Mouse (Mus musculus) lung, embryonic 16.5 days (tissue): ENCODE results near the gene Clec3b. TPM values are rescaled to one million over a fixed set of nuclear protein-coding genes. Genes with fewer than 3 reads are reported as not detected.

Experiments
- ATAC-seq: fragments of 200-750 bp; cut with Nextera tagmentation; 2 replicates; pipeline ENCODE4 v1.8.0; 2017; ENCODE audit warnings: low read depth, mild to moderate bottlenecking, moderate library complexity
- H3K27ac ChIP-seq: fragments of 300-500 bp; sonication (generic); 2 replicates; pipeline ENCODE4 v1.5.1; 2014; ENCODE audit warnings: mild to moderate bottlenecking, control low read depth, low read length
- H3K27me3 ChIP-seq: fragments of 300-500 bp; sonication (generic); 2 replicates; pipeline ENCODE4 v1.6.1; 2014; ENCODE audit warnings: low read depth, low read length, mixed read lengths; ENCODE audit not compliant: control insufficient read depth, insufficient read depth
- H3K36me3 ChIP-seq: fragments of 300-500 bp; sonication (generic); 2 replicates; pipeline ENCODE4 v1.6.1; 2014; ENCODE audit warnings: low read length; ENCODE audit not compliant: control insufficient read depth, insufficient read depth
- H3K4me1 ChIP-seq: fragments of 300-500 bp; sonication (generic); replicated peaks from 2 replicates; pipeline ENCODE4 v1.6.1; 2014; ENCODE audit warnings: low read length, mixed read lengths; ENCODE audit not compliant: control insufficient read depth, insufficient read depth
- H3K4me2 ChIP-seq: fragments of 300-500 bp; sonication (generic); 2 replicates; pipeline ENCODE4 v1.6.1; 2014; ENCODE audit warnings: low read depth, low read length, control low read depth
- H3K4me3 ChIP-seq: fragments of 300-500 bp; sonication (generic); 2 replicates; pipeline ENCODE4 v1.5.1; 2014; ENCODE audit warnings: mild to moderate bottlenecking, low read length, control low read depth
- H3K9ac ChIP-seq: fragments of 300-500 bp; sonication (generic); 2 replicates; pipeline ENCODE4 v1.6.1; 2014; ENCODE audit warnings: low read length, control low read depth
- H3K9me3 ChIP-seq: fragments of 300-500 bp; sonication (generic); 2 replicates; pipeline ENCODE4 v1.6.1; 2016; ENCODE audit warnings: low read length; ENCODE audit not compliant: control insufficient read depth
- WGBS: fragments of 180-500 bp; shearing (Covaris S2); extraction: QIAGEN DNeasy Blood & Tissue Kit; methylation state at CpG from one replicate; pipeline ENCODE4 v1.1.7; 2014; 5-methylcytosine and 5-hydroxymethylcytosine counted together
- polyA plus RNA-seq: library from polyadenylated mRNA; unstranded; fragments of >200 nt; fragmentation: Nextera tagmentation; extraction: Ambion mirVana; gene quantifications from 2 replicates; pipeline ENCODE4 v1.2.1, GENCODE M21; 2015

The Clec3b gene
- polyA plus RNA-seq, 1 experiment from 2014 or later: 3.1 TPM

- Histone ChIP-seq H3K4me1 (no peaks in the 10 kb centered on the region), H3K36me3 (peaks cover 30% of the 10 kb centered on the region), H3K9me3 (no peaks in the 10 kb centered on the region), H3K27me3 (no peaks in the 10 kb centered on the region), H3K27ac (no peak overlapping the region), H3K4me3 (no peak overlapping the region), H3K4me2 (no peak overlapping the region), H3K9ac (no peak overlapping the region)
- WGBS: 83% methylated on average over 3 of the region's 3 CpGs
- ATAC-seq: no peak
Observed at GRCm38 (mm10) chr9:123123017-123123416, 27.7 kb upstream of the Clec3b start.

GRCm38 (mm10) chr9:123123571-123124412, 27.0 kb upstream of the Clec3b start:
- H3K9ac ChIP-seq: no peak overlapping the region
- H3K36me3 ChIP-seq: peaks cover 29% of the 10 kb centered on the region
- H3K27me3 ChIP-seq: no peaks in the 10 kb centered on the region
- H3K4me1 ChIP-seq: no peaks in the 10 kb centered on the region
- H3K9me3 ChIP-seq: no peaks in the 10 kb centered on the region
- 0 out of 2 replicates have a peak, but pooled peaks have one; percentile 7 for ATAC-seq
- no peak overlapping the region for H3K4me3 ChIP-seq
- no peak overlapping the region for H3K27ac ChIP-seq
- H3K4me2 ChIP-seq: no peak overlapping the region
- 94% methylated on average over 6 of the region's 6 CpGs for WGBS

DNA sequence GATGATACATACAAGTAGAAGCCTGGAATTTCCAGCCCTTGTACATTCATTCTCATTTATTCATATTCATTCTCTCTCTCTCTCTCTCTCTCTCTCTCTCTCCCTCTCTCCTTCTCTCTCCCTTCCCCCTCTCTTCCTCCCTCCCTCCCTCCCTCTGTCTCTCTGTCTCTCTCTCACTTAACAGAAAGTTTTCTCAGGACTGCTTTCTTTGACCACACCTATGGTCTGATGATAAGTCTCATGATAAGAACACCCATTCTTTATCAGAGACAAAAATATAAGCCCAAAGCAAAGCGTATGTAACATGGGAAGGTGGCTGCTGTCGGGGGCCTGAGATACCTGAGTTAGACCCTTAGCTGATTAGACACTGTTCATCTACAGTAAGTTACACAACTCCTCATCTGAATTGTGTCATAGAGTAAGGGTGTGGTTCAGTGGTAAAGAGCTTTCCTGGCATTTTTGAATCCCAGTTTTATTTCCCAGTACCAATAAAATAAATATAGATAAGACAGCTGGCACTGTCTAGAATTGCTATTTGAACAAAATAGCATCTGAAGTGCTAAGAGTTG, 26.2 kb upstream of the Clec3b start:
- Histone ChIP-seq H3K4me3 (no peak overlapping the region), H3K27me3 (no peaks in the 10 kb centered on the region), H3K4me2 (no peak overlapping the region), H3K36me3 (peaks cover 24% of the 10 kb centered on the region), H3K27ac (no peak overlapping the region), H3K4me1 (no peaks in the 10 kb centered on the region), H3K9me3 (no peaks in the 10 kb centered on the region), H3K9ac (no peak overlapping the region)
- no peak for ATAC-seq
- WGBS: 99% methylated on average over 2 of the region's 2 CpGs

DNA sequence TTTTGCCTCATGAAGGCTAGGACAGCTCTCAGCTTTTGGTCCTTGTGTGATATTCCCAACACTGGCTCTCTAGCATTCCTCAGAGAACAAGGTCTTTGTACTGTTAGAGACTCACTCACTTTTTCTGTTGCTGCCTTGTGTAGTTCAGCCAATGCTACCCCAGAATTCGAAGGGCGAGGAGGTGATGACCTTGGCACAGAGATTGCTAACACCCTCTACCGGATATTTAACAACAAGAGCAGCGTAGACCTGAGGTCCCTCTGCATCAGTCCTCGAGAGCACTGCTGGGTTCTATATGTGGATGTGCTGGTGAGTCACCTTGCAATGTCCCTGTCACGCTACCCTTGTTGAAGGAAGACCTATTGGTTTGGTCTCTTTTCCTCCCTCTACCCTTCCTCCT, 23.1 kb upstream of the Clec3b start:
- Histone ChIP-seq H3K4me2 (no peak overlapping the region), H3K27ac (no peak overlapping the region), H3K9me3 (no peaks in the 10 kb centered on the region), H3K4me3 (no peak overlapping the region), H3K9ac (no peak overlapping the region), H3K27me3 (no peaks in the 10 kb centered on the region), H3K36me3 (peaks cover 35% of the 10 kb centered on the region), H3K4me1 (no peaks in the 10 kb centered on the region)
- ATAC-seq: no peak
- WGBS: 95% methylated on average over 6 of the region's 6 CpGs

- Histone ChIP-seq H3K4me1 (no peaks in the 10 kb centered on the region), H3K4me3 (no peak overlapping the region), H3K9ac (no peak overlapping the region), H3K9me3 (no peaks in the 10 kb centered on the region), H3K27ac (no peak overlapping the region), H3K27me3 (no peaks in the 10 kb centered on the region), H3K4me2 (no peak overlapping the region), H3K36me3 (peaks cover 64% of the 10 kb centered on the region)
- WGBS: 86% methylated on average over 3 of the region's 3 CpGs
- no peak for ATAC-seq
Observed at GRCm38 (mm10) chr9:123132994-123133393, 17.8 kb upstream of the Clec3b start.

- WGBS: 76% methylated on average over 7 of the region's 7 CpGs
- no peak overlapping the region for H3K27ac ChIP-seq
- H3K36me3 ChIP-seq: peaks cover 46% of the 10 kb centered on the region
- no peak overlapping the region for H3K9ac ChIP-seq
- no peak overlapping the region for H3K4me3 ChIP-seq
- H3K4me1 ChIP-seq: peaks cover 19% of the 10 kb centered on the region
- no peak for ATAC-seq
- H3K27me3 ChIP-seq: no peaks in the 10 kb centered on the region
- H3K9me3 ChIP-seq: no peaks in the 10 kb centered on the region
- no peak overlapping the region for H3K4me2 ChIP-seq
Observed at GRCm38 (mm10) chr9:123136953-123137682, 13.6 kb upstream of the Clec3b start.

- Histone ChIP-seq H3K4me2 (no peak overlapping the region), H3K9me3 (peaks cover under 1% of the 10 kb centered on the region), H3K4me3 (no peak overlapping the region), H3K27me3 (no peaks in the 10 kb centered on the region), H3K27ac (peak overlapping the region; percentile 82), H3K9ac (no peak overlapping the region), H3K36me3 (peaks cover 38% of the 10 kb centered on the region), H3K4me1 (peaks cover 19% of the 10 kb centered on the region)
- 36% methylated on average over 5 of the region's 5 CpGs for WGBS
- peak; percentile 96 for ATAC-seq
Observed at GRCm38 (mm10) chr9:123138891-123139474, 11.8 kb upstream of the Clec3b start.

DNA sequence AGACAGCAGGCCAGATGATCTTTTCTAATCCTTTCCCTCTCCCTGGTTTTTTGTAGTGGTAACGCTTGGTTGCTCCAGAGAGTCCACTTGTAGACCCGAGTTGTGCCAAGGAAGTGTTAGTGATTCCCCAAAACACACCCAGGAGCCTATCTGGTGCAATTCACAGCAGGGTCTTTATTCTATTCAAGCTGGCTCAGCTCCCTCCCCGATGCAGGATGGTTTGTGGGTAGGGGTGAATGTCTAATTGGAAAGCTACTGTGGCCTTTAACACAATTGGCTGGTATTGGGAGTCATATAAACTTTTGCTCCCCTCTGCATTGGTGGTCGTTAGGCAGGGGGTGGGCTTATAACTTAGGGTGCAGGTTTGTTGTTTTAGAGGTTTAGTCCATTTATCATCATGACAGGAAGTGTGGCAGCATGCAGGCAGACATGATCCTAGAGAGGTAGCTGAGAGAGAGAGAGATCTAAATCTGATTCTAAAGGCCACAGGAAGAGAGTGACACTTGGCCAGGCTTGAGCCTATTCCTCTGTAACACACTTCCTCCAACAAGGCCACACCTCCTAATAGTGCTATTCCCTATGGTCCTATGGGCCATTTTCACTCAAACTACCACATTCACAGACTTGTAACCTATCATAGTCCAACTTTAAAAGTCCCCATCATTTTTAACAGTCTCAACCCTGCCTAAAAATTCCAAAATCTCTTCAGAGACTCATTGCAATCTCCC, 10.7 kb upstream of the Clec3b start:
- Histone ChIP-seq H3K4me3 (no peak overlapping the region), H3K4me2 (no peak overlapping the region), H3K9me3 (peaks cover 5% of the 10 kb centered on the region), H3K27me3 (no peaks in the 10 kb centered on the region), H3K4me1 (peaks cover 19% of the 10 kb centered on the region), H3K9ac (no peak overlapping the region), H3K36me3 (peaks cover 33% of the 10 kb centered on the region), H3K27ac (peak overlapping the region; percentile 82)
- WGBS: 69% methylated on average over 4 of the region's 4 CpGs
- ATAC-seq: no peak
